Mouse (Mus musculus): ENCODE data around the gene Klc1.

Gene Klc1

GRCm38 (mm10) chr12:111777919-111778318 lies 19.3 kb downstream of the Klc1 start:
- DNase-seq: no peak

GRCm38 (mm10) chr12:111779544-111779943 lies 20.9 kb downstream of the Klc1 start:
- no peak for DNase-seq

- DNase-seq: no peak
These were observed 26.5 kb downstream of the Klc1 start for GRCm38 (mm10) chr12:111785174-111785573.

GRCm38 (mm10) chr12:111787015-111787414 lies 28.4 kb downstream of the Klc1 start:
- DNase-seq: no peak

GRCm38 (mm10) chr12:111790090-111790489 lies 31.4 kb downstream of the Klc1 start:
- DNase-seq: no peak

- no peak for DNase-seq
These were observed 32.0 kb downstream of the Klc1 start for GRCm38 (mm10) chr12:111790631-111791030.

- DNase-seq: no peak
These were observed 32.9 kb downstream of the Klc1 start for GRCm38 (mm10) chr12:111791474-111792104.

GRCm38 (mm10) chr12:111794102-111794501 lies 35.5 kb downstream of the Klc1 start:
- peak in 1 of 2 experiments; percentile 14 for DNase-seq

GRCm38 (mm10) chr12:111794526-111795179 lies 36.0 kb downstream of the Klc1 start:
- DNase-seq: no peak

- DNase-seq: no peak
These were observed 36.7 kb downstream of the Klc1 start for GRCm38 (mm10) chr12:111795180-111795895.

- no peak for DNase-seq
These were observed 38.6 kb downstream of the Klc1 start for GRCm38 (mm10) chr12:111797251-111797650.

- DNase-seq: no peak
These were observed 39.8 kb downstream of the Klc1 start for GRCm38 (mm10) chr12:111798493-111798892.

- no peak for DNase-seq
These were observed 42.0 kb downstream of the Klc1 start for GRCm38 (mm10) chr12:111800459-111801183.

GRCm38 (mm10) chr12:111803538-111803937 lies 44.9 kb downstream of the Klc1 start:
- no peak for DNase-seq

GRCm38 (mm10) chr12:111808775-111809174 lies 50.1 kb downstream of the Klc1 start:
- no peak for DNase-seq

GRCm38 (mm10) chr12:111809762-111810161 lies 51.1 kb downstream of the Klc1 start:
- peak; percentile 44 to 47 for DNase-seq

GRCm38 (mm10) chr12:111812075-111812474 lies 53.4 kb downstream of the Klc1 start:
- DNase-seq: no peak

GRCm38 (mm10) chr12:111812611-111813010 lies 54.0 kb downstream of the Klc1 start:
- DNase-seq: no peak

- no peak for DNase-seq
These were observed 54.6 kb downstream of the Klc1 start for GRCm38 (mm10) chr12:111813111-111813765.

GRCm38 (mm10) chr12:111813766-111814617 lies 55.3 kb downstream of the Klc1 start, which contains the start of the genes Xrcc3 and Zfyve21:
Gene Xrcc3, minus strand, starts transcription at chr12:111813873.
Gene Zfyve21, plus strand, starts transcription at chr12:111814170.
- DNase-seq: peak; percentile 94 to 96

Measured in B cell, adult 2 months (primary cell).